Mouse (Mus musculus): ENCODE measurements at regions not wholly inside any gene's neighbourhood (a gene's known extent, or its start where the extent isn't known, plus 50 kb on each side); places are given as distances from the start of the nearest gene placed in this dataset.
A peak's percentile ranks its signal among the peaks of the same experiment; 100 is the strongest.

GRCm38 (mm10) chr17:84101652-84102051 lies 86.1 kb downstream of the Zfp36l2 start:
- intact Hi-C loops (cut with DNase I), result no loop called here
- Histone ChIP-seq H3K4me3 (no peak overlapping the region), H3K27ac (peak overlapping the region; percentile 57)
- no peak for TF ChIP-seq CTCF (IDR thresholded peaks at IDR 0.05)
- no peak for DNase-seq

- TF ChIP-seq CTCF (IDR thresholded peaks at IDR 0.05), result no peak
- Histone ChIP-seq H3K27ac (peak overlapping the region; percentile 74), H3K4me3 (no peak overlapping the region)
- peak; percentile 60 for DNase-seq
- intact Hi-C loops (cut with DNase I), result no loop called here
Observed at GRCm38 (mm10) chr17:84100523-84100922, 87.2 kb downstream of the Zfp36l2 start.

GRCm38 (mm10) chr17:84099737-84100136 lies 88.0 kb downstream of the Zfp36l2 start:
- Histone ChIP-seq H3K27ac (peak overlapping the region; percentile 74), H3K4me3 (no peak overlapping the region)
- TF ChIP-seq CTCF (IDR thresholded peaks at IDR 0.05), result no peak
- intact Hi-C loops (cut with DNase I), result no loop called here
- DNase-seq, result peak; percentile 69

GRCm38 (mm10) chr17:84097871-84098430 lies 89.8 kb downstream of the Zfp36l2 start:
- no peak for DNase-seq
- H3K4me3 ChIP-seq, result no peak overlapping the region
- H3K27ac ChIP-seq, result peak overlapping the region; percentile 80
- intact Hi-C loops (cut with DNase I), result no loop called here
- TF ChIP-seq CTCF (IDR thresholded peaks at IDR 0.05), result no peak

- TF ChIP-seq CTCF (IDR thresholded peaks at IDR 0.05), result no peak
- Histone ChIP-seq H3K27ac (peak overlapping the region; percentile 80), H3K4me3 (no peak overlapping the region)
- DNase-seq, result no peak
- intact Hi-C loops (cut with DNase I), result no loop called here
Observed at GRCm38 (mm10) chr17:84097286-84097685, 90.5 kb downstream of the Zfp36l2 start.

DNA sequence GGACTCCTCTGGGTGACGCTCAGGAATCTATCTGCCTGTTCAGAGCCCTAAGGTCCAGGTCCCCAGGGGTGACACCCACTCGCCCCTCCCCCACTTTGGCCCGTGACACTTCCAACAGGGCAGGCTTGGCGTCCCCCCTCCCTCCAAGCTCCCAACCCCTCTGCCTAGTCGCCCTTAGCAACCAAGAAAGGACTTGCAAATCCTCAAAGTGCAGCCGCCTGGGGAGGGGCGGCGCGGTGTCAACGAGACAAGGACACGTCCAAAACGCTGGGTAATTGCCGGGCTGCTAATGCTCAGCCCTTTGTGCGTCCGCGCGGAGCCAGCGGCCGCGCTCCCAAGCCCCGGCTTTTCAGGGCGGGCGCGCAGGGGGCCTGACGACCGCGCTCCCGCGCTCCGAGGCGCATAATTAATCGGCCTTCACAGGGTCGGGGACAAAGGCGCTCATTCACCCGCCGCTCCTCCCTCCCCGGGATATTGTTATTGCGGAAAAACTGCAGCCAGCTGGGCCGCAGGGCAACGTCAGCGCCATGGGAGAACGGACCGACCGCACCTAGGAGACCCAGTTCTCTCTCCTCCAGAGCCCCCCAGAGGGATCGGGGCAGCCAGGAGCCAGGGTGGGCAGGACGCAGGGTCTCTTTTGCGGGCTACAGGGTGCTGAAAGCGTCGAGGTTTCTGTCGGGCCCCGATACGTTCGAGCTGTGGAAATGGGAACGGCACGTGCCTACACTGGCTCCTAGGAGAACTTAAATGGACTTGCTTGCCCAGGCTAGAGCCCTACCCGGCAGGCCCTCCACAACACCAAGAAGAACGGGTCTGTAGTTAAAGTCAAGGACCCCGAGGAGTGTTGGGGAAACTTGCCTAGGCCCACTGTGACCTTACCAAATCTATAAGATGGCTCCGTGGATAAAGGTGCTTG lies 91.1 kb downstream of the Zfp36l2 start:
- Histone ChIP-seq H3K4me3 (peak overlapping the region; percentile 72), H3K27ac (peak overlapping the region; percentile 80)
- TF ChIP-seq CTCF (IDR thresholded peaks at IDR 0.05), result no peak
- peak; percentile 62 for DNase-seq
- intact Hi-C loops (cut with DNase I), result no loop called here

- DNase-seq, result no peak
- H3K4me3 ChIP-seq, result no peak overlapping the region
- intact Hi-C loops (cut with DNase I), result no loop called here
- peak overlapping the region; percentile 80 for H3K27ac ChIP-seq
- no peak for TF ChIP-seq CTCF (IDR thresholded peaks at IDR 0.05)
Observed at GRCm38 (mm10) chr17:84095829-84096228, 91.9 kb downstream of the Zfp36l2 start.

- no peak for TF ChIP-seq CTCF (IDR thresholded peaks at IDR 0.05)
- peak overlapping the region; percentile 80; the same call in 1 of the 2 replicates for H3K27ac ChIP-seq
- H3K4me3 ChIP-seq, result no peak overlapping the region
- intact Hi-C loops (cut with DNase I), result no loop called here
- no peak for DNase-seq
Observed at GRCm38 (mm10) chr17:84095089-84095488, 92.7 kb downstream of the Zfp36l2 start.

DNA sequence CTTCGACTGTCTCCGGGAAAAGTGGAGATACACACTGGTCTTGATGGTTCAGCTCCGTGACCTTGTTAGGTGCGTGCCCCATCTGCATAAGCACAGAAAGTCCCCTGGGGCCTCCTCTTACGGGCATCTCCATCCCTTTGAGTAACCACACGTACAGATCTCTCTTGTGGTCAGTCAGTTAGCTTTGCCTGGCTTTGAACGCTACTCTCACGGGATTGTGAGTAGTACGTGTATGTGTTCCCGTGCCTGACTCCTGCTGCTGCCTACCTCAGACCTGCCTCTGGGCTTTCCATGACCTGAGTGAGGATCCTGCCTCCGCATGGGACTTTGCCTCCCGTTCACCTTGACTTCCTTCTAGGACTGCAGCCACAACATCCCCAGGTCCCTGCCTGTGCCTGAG lies 101.4 kb downstream of the Zfp36l2 start:
- Histone ChIP-seq H3K4me3 (no peak overlapping the region), H3K27ac (peak overlapping the region; percentile 83)
- no peak for DNase-seq
- intact Hi-C loops (cut with DNase I), result no loop called here
- TF ChIP-seq CTCF (IDR thresholded peaks at IDR 0.05), result no peak

DNA sequence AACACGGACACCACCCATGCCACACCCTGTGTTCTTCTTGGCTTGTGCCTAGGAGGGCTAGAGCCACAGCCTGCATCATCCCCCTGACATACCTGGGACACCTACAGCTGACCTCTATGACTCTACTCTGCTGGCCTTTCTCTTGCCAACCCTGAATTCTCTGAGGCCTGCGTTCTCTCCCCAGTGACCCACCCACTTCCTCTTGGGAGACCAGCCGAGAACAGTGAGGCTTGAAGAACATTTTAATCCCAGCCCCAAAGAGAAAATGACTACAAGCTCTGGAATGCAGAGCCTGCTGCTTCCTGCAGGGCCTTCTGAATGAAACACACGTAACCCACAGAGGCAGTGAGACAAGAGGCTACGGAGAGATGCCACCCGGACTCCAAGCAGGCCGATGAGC lies 102.0 kb downstream of the Zfp36l2 start:
- intact Hi-C loops (cut with DNase I), result no loop called here
- no peak overlapping the region for H3K4me3 ChIP-seq
- 0 out of 2 replicates have a peak, but pooled peaks have one; percentile 2 for TF ChIP-seq CTCF (IDR thresholded peaks at IDR 0.05)
- peak overlapping the region; percentile 83 for H3K27ac ChIP-seq
- DNase-seq, result peak; percentile 73

GRCm38 (mm10) chr17:84085232-84085631 lies 102.5 kb downstream of the Zfp36l2 start:
- no peak for TF ChIP-seq CTCF (IDR thresholded peaks at IDR 0.05)
- no peak overlapping the region for H3K4me3 ChIP-seq
- DNase-seq, result peak; percentile 53
- intact Hi-C loops (cut with DNase I), result no loop called here
- peak overlapping the region; percentile 83 for H3K27ac ChIP-seq

GRCm38 (mm10) chr17:84083307-84084263 lies 104.2 kb downstream of the Zfp36l2 start:
- peak overlapping the region; percentile 83 for H3K27ac ChIP-seq
- intact Hi-C loops (cut with DNase I), result no loop called here
- TF ChIP-seq CTCF (IDR thresholded peaks at IDR 0.05), result peak; percentile 12; the same call in 1 of the 2 replicates
- peak overlapping the region; percentile 50 for H3K4me3 ChIP-seq
- peak; percentile 67 for DNase-seq

Data from gastrocnemius, adult 2 months (tissue).